In genomic region chr10:81425236-81425850, GRCm38 (mm10) we compare ENCODE assay signal across 8 mouse cellular contexts. TPM values are rescaled to one million over a fixed set of nuclear protein-coding genes. Genes with fewer than 3 reads are reported as not detected.
DNase-seq lines count a peak whose midpoint lies in the region; ATAC-seq and TF ChIP-seq lines count a peak whose summit lies in the region.

No protein-coding gene starts in this region.

- no peak for ATAC-seq in heart, embryonic 11.5 days (replicated peaks; ENCODE audit: insufficient number of reproducible peaks, low FRiP score, low TSS enrichment)
- ATAC-seq in kidney, embryonic 14.5 days (ENCODE audit: low FRiP score, low TSS enrichment): no peak
- no peak for ATAC-seq in liver, embryonic 14.5 days (ENCODE audit: insufficient read depth)

- H3K4me1 ChIP-seq in embryonic facial prominence, embryonic 10.5 days: peaks cover 46% of the 10 kb centered on the region
- H3K4me1 ChIP-seq in heart, embryonic 11.5 days (ENCODE audit: control insufficient read depth, insufficient read depth, low read length): peaks cover 30% of the 10 kb centered on the region
- peaks cover 25% of the 10 kb centered on the region for H3K4me1 ChIP-seq in kidney, embryonic 14.5 days (ENCODE audit: control insufficient read depth, insufficient read depth, low read length)
- peaks cover 0 to 5% of the 10 kb centered on the region in 2 experiments; a peak in 2 of 4 replicates for H3K4me1 ChIP-seq in liver, embryonic 14.5 days (replicated peaks; ENCODE audit: control insufficient read depth in 2 of 2, insufficient read depth in 2 of 2, low read length in 1 of 2)

- DNase-seq in 3T3-L1 (ENCODE audit: low read depth, low spot score): peak; percentile 88
- DNase-seq in Muller cell, postnatal 12 days (ENCODE audit: inconsistent ontology term): peak; percentile 76
- DNase-seq in embryonic facial prominence, embryonic 10.5 days (ENCODE audit: low spot score): peak; percentile 21
- DNase-seq in liver, embryonic 14.5 days (ENCODE audit: low read depth in 3 of 3, low spot score in 3 of 3): no peak
- DNase-seq in ovary, postnatal 14 days (ENCODE audit: low spot score): peak; percentile 21
- no peak for DNase-seq in natural killer cell, adult 2 months (ENCODE audit: low spot score in 2 of 2)

- peak overlapping the region; percentile 28; the same call in 1 of the 2 replicates for H3K4me3 ChIP-seq in embryonic facial prominence, embryonic 10.5 days
- peak overlapping the region; percentile 62; the same call in 1 of the 2 replicates for H3K4me3 ChIP-seq in heart, embryonic 11.5 days (ENCODE audit: low read depth, low read length)
- H3K4me3 ChIP-seq in kidney, embryonic 14.5 days (ENCODE audit: low read length): peak overlapping the region; percentile 71
- no peak overlapping the region for H3K4me3 ChIP-seq in liver, embryonic 14.5 days (ENCODE audit: insufficient read depth in 1 of 2, low read depth in 2 of 2, low read length in 2 of 2)

- peak overlapping the region; percentile 19; the same call in 1 of the 2 replicates for H3K27ac ChIP-seq in embryonic facial prominence, embryonic 10.5 days (replicated peaks)
- H3K27ac ChIP-seq in heart, embryonic 11.5 days (ENCODE audit: low read depth, low read length): no peak overlapping the region
- H3K27ac ChIP-seq in kidney, embryonic 14.5 days (ENCODE audit: low read depth, low read length): peak overlapping the region; percentile 56; the same call in 1 of the 2 replicates
- no peak overlapping the region for H3K27ac ChIP-seq in liver, embryonic 14.5 days

- H3K9ac ChIP-seq in heart, embryonic 11.5 days (ENCODE audit: low read depth, low read length): peak overlapping the region; percentile 8; the same call in 1 of the 2 replicates
- peak overlapping the region; percentile 79; the same call in 1 of the 2 replicates for H3K9ac ChIP-seq in kidney, embryonic 14.5 days (ENCODE audit: low read depth, low read length)
- H3K9ac ChIP-seq in liver, embryonic 14.5 days (replicated peaks): no peak overlapping the region

- no peak for TF ChIP-seq CTCF in liver, embryonic 14.5 days (IDR thresholded peaks at IDR 0.05; ENCODE audit: low read depth)

- H3K9me3 ChIP-seq in embryonic facial prominence, embryonic 10.5 days: 0 out of 2 replicates have a peak, but pooled peaks cover 4% of the 10 kb centered on the region
- no peaks in the 10 kb centered on the region for H3K9me3 ChIP-seq in heart, embryonic 11.5 days (replicated peaks; ENCODE audit: control insufficient read depth, low read length)
- no peaks in the 10 kb centered on the region for H3K9me3 ChIP-seq in kidney, embryonic 14.5 days (ENCODE audit: control insufficient read depth, low read length)
- no peaks in the 10 kb centered on the region for H3K9me3 ChIP-seq in liver, embryonic 14.5 days (ENCODE audit: control insufficient read depth, low read length)

- peaks cover 90% of the 10 kb centered on the region for H3K27me3 ChIP-seq in embryonic facial prominence, embryonic 10.5 days (replicated peaks; ENCODE audit: low read depth, poor library complexity, severe bottlenecking)
- peaks cover 17% of the 10 kb centered on the region for H3K27me3 ChIP-seq in heart, embryonic 11.5 days (ENCODE audit: control insufficient read depth, insufficient read depth, low read length)
- no peaks in the 10 kb centered on the region for H3K27me3 ChIP-seq in kidney, embryonic 14.5 days (ENCODE audit: control insufficient read depth, insufficient read depth, low read length)
- H3K27me3 ChIP-seq in liver, embryonic 14.5 days (ENCODE audit: control insufficient read depth, insufficient read depth, low read length): peaks cover 47% of the 10 kb centered on the region

- 24% methylated on average over 10 of the region's 10 CpGs for WGBS in embryonic facial prominence, embryonic 10.5 days
- WGBS in heart, embryonic 11.5 days (ENCODE audit: insufficient replicate concordance): 30% methylated on average over 10 of the region's 10 CpGs
- WGBS in kidney, embryonic 14.5 days: 29% methylated on average over 9 of the region's 10 CpGs
- 50% methylated on average over 10 of the region's 10 CpGs for WGBS in liver, embryonic 14.5 days (ENCODE audit: insufficient replicate concordance)

- peak overlapping the region; percentile 83 for H3K4me2 ChIP-seq in heart, embryonic 11.5 days
- H3K4me2 ChIP-seq in kidney, embryonic 14.5 days (replicated peaks; ENCODE audit: low read depth, low read length): peak overlapping the region; percentile 63
- 0 out of 2 replicates have a peak overlapping the region, but pooled peaks have one; percentile 5 for H3K4me2 ChIP-seq in liver, embryonic 14.5 days (ENCODE audit: low read depth)

- TF ChIP-seq EP300 in liver, embryonic 14.5 days (IDR thresholded peaks at IDR 0.05; ENCODE audit: low read depth): no peak

- no peaks in the 10 kb centered on the region for H3K36me3 ChIP-seq in embryonic facial prominence, embryonic 10.5 days (replicated peaks)
- H3K36me3 ChIP-seq in heart, embryonic 11.5 days (ENCODE audit: control insufficient read depth, insufficient read depth, low read length): no peaks in the 10 kb centered on the region
- peaks cover 2% of the 10 kb centered on the region; the same call in 1 of the 2 replicates for H3K36me3 ChIP-seq in kidney, embryonic 14.5 days (ENCODE audit: control insufficient read depth, insufficient read depth, low read length)
- H3K36me3 ChIP-seq in liver, embryonic 14.5 days (replicated peaks; ENCODE audit: control insufficient read depth, insufficient read depth, low read depth): no peaks in the 10 kb centered on the region

RNA-seq across cellular contexts. Expression of gene Nfic, which starts 30.1 kb away (rescaled TPM):
- 12.5 and 20.2 TPM in 2 replicates for polyA plus RNA-seq in embryonic facial prominence, embryonic 10.5 days (2016; fragmentation: Nextera tagmentation; extraction: Ambion mirVana)
- 28.1 and 29.8 TPM in 2 replicates for polyA plus RNA-seq in heart, embryonic 11.5 days (2014; fragmentation: Nextera tagmentation; extraction: Ambion mirVana)
- polyA plus RNA-seq in kidney, embryonic 14.5 days (2014; fragmentation: Nextera tagmentation; extraction: Ambion mirVana): 47.3 and 59.0 TPM in 2 replicates
- polyA plus RNA-seq in liver, embryonic 14.5 days (2012; rRNA removed): 1.2 and 1.3 TPM in 2 replicates
- polyA plus RNA-seq in liver, embryonic 14.5 days (2014; fragmentation: Nextera tagmentation; extraction: Ambion mirVana): 4.6 and 7.3 TPM in 2 replicates

RNA-seq across cellular contexts. Expression of gene Smim24, which starts 32.5 kb away (rescaled TPM):
- 2.0 and 2.8 TPM in 2 replicates for polyA plus RNA-seq in embryonic facial prominence, embryonic 10.5 days (2016; fragmentation: Nextera tagmentation; extraction: Ambion mirVana)
- 4.2 and 5.8 TPM in 2 replicates for polyA plus RNA-seq in heart, embryonic 11.5 days (2014; fragmentation: Nextera tagmentation; extraction: Ambion mirVana)
- polyA plus RNA-seq in kidney, embryonic 14.5 days (2014; fragmentation: Nextera tagmentation; extraction: Ambion mirVana): 14.9 and 16.4 TPM in 2 replicates
- polyA plus RNA-seq in liver, embryonic 14.5 days (2012; rRNA removed): 1.6 and 1.9 TPM in 2 replicates
- 1.7 and 1.8 TPM in 2 replicates for polyA plus RNA-seq in liver, embryonic 14.5 days (2014; fragmentation: Nextera tagmentation; extraction: Ambion mirVana)

RNA-seq across cellular contexts. Expression of gene Gm48552, which starts 36.5 kb away (rescaled TPM):
- polyA plus RNA-seq in embryonic facial prominence, embryonic 10.5 days (2016; fragmentation: Nextera tagmentation; extraction: Ambion mirVana): 1.8 and 3.1 TPM in 2 replicates
- 0.55 and 1.2 TPM in 2 replicates for polyA plus RNA-seq in heart, embryonic 11.5 days (2014; fragmentation: Nextera tagmentation; extraction: Ambion mirVana)
- polyA plus RNA-seq in kidney, embryonic 14.5 days (2014; fragmentation: Nextera tagmentation; extraction: Ambion mirVana): 0.61 and 1.5 TPM in 2 replicates
- polyA plus RNA-seq in liver, embryonic 14.5 days (2012; rRNA removed): 0.78 and 0.90 TPM in 2 replicates
- 0.21 and 0.36 TPM in 2 replicates for polyA plus RNA-seq in liver, embryonic 14.5 days (2014; fragmentation: Nextera tagmentation; extraction: Ambion mirVana)

RNA-seq across cellular contexts. Expression of gene Gm48551, which starts 41.1 kb away (rescaled TPM):
- polyA plus RNA-seq in embryonic facial prominence, embryonic 10.5 days (2016; fragmentation: Nextera tagmentation; extraction: Ambion mirVana): 2.7 TPM in 2 replicates
- polyA plus RNA-seq in heart, embryonic 11.5 days (2014; fragmentation: Nextera tagmentation; extraction: Ambion mirVana): 1.4 and 2.9 TPM in 2 replicates
- polyA plus RNA-seq in kidney, embryonic 14.5 days (2014; fragmentation: Nextera tagmentation; extraction: Ambion mirVana): 3.5 and 3.8 TPM in 2 replicates
- 1.0 and 1.7 TPM in 2 replicates for polyA plus RNA-seq in liver, embryonic 14.5 days (2012; rRNA removed)
- polyA plus RNA-seq in liver, embryonic 14.5 days (2014; fragmentation: Nextera tagmentation; extraction: Ambion mirVana): 0.37 and 0.47 TPM in 2 replicates

RNA-seq across cellular contexts. Expression of gene Dohh, which starts 41.1 kb away (rescaled TPM):
- 105 and 109 TPM in 2 replicates for polyA plus RNA-seq in embryonic facial prominence, embryonic 10.5 days (2016; fragmentation: Nextera tagmentation; extraction: Ambion mirVana)
- polyA plus RNA-seq in heart, embryonic 11.5 days (2014; fragmentation: Nextera tagmentation; extraction: Ambion mirVana): 47.5 and 61.4 TPM in 2 replicates
- polyA plus RNA-seq in kidney, embryonic 14.5 days (2014; fragmentation: Nextera tagmentation; extraction: Ambion mirVana): 59.2 and 73.9 TPM in 2 replicates
- polyA plus RNA-seq in liver, embryonic 14.5 days (2012; rRNA removed): 29.8 and 32.2 TPM in 2 replicates
- 35.0 and 39.7 TPM in 2 replicates for polyA plus RNA-seq in liver, embryonic 14.5 days (2014; fragmentation: Nextera tagmentation; extraction: Ambion mirVana)

Comparison
In these comparisons a context has a peak if more than half of its experiments do, and no peak if none do; other contexts are left out.
1. DNase-seq: peak in 3T3-L1 (single experiment), Muller cell, postnatal 12 days (single experiment), embryonic facial prominence, embryonic 10.5 days (single experiment) and ovary, postnatal 14 days (single experiment); none in liver, embryonic 14.5 days (0 of 3) and natural killer cell, adult 2 months (0 of 2).
2. H3K27ac ChIP-seq: peak in embryonic facial prominence, embryonic 10.5 days (single experiment) and kidney, embryonic 14.5 days (single experiment); none in heart, embryonic 11.5 days (single experiment) and liver, embryonic 14.5 days (single experiment).
3. H3K4me3 ChIP-seq: peak in embryonic facial prominence, embryonic 10.5 days (single experiment), heart, embryonic 11.5 days (single experiment) and kidney, embryonic 14.5 days (single experiment); none in liver, embryonic 14.5 days (0 of 2).
4. H3K4me2 ChIP-seq: peak in every context shown above with its lines; median percentile 83 in heart, embryonic 11.5 days; 63 in kidney, embryonic 14.5 days; 5 in liver, embryonic 14.5 days.